Mouse (Mus musculus): ENCODE results near the gene Cox17.

GRCm38 (mm10) chr16:38399076-38399475 is 52.3 kb downstream of the Cox17 start:
- no peak for TF ChIP-seq POLR2A (IDR thresholded peaks at IDR 0.05; ENCODE audit: control insufficient read depth, low read depth, low read length)
- no peak for TF ChIP-seq CTCF (IDR thresholded peaks at IDR 0.05; ENCODE audit: control insufficient read depth, insufficient read depth, insufficient replicate concordance, low read depth, low read length)

Data from testis, adult 2 months (tissue).